Mouse (Mus musculus) erythroblast, adult 5-6 weeks (primary cell): ENCODE data around the gene Fbxo27. TPM values are rescaled to one million over a fixed set of nuclear protein-coding genes. Genes with fewer than 3 reads are reported as not detected.
"Not testable (repeated sequence)": the region's sequence is repeated elsewhere in the genome, so short reads cannot be mapped to it uniquely, and the experiment has no call there.

Experiments
- ATAC-seq: replicated peaks from 2 replicates; pipeline ENCODE4 v1.8.0; 2016; ENCODE audit warnings: moderate number of reproducible peaks, mild to moderate bottlenecking, moderate TSS enrichment, inconsistent platforms; ENCODE audit not compliant: poor library complexity, low FRiP score, severe bottlenecking
- total RNA-seq, 2 experiments: library from RNA; stranded (forward) in 1 of 2; stranded (reverse) in 1 of 2; fragments of 150-400 nt in 1 of 2; fragments of 200-764, 138-1000 nt in 1 of 2; gene quantifications; 2 replicates each; pipeline versions ENCODE4 v1.2.3 to v1.2.4; 2015 to 2017; ENCODE audit warnings: low replicate concordance in 2 of 2

The Fbxo27 gene
- total RNA-seq, 2 experiments from 2014 or later: not detected

GRCm38 (mm10) chr7:28700269-28700668 is 7.6 kb downstream of the Fbxo27 start:
- no peak for ATAC-seq

- ATAC-seq: not testable (repeated sequence)
Measured at GRCm38 (mm10) chr7:28701306-28701705, 8.7 kb downstream of the Fbxo27 start.

- no peak for ATAC-seq
Measured at GRCm38 (mm10) chr7:28702601-28703143, 10.0 kb downstream of the Fbxo27 start.

GRCm38 (mm10) chr7:28709454-28709853 is 16.8 kb downstream of the Fbxo27 start:
- ATAC-seq: no peak

GRCm38 (mm10) chr7:28710962-28711361 is 18.3 kb downstream of the Fbxo27 start:
- ATAC-seq: no peak

GRCm38 (mm10) chr7:28714667-28715066 is 22.0 kb downstream of the Fbxo27 start:
- no peak for ATAC-seq

GRCm38 (mm10) chr7:28715598-28715997 is 22.9 kb downstream of the Fbxo27 start:
- ATAC-seq: no peak

- ATAC-seq: no peak
Measured at GRCm38 (mm10) chr7:28716590-28717281, 24.1 kb downstream of the Fbxo27 start, which contains the start of gene Fbxo17. Gene Fbxo17, plus strand, starts transcription at chr7:28716804.

GRCm38 (mm10) chr7:28717726-28718125 is 25.1 kb downstream of the Fbxo27 start:
- no peak for ATAC-seq

- ATAC-seq: no peak
Measured at GRCm38 (mm10) chr7:28719159-28719558, 26.5 kb downstream of the Fbxo27 start.

- no peak for ATAC-seq
Measured at GRCm38 (mm10) chr7:28719650-28720049, 27.0 kb downstream of the Fbxo27 start.

GRCm38 (mm10) chr7:28720753-28721537 is 28.3 kb downstream of the Fbxo27 start:
- no peak for ATAC-seq

GRCm38 (mm10) chr7:28722079-28722478 is 29.4 kb downstream of the Fbxo27 start:
- no peak for ATAC-seq

GRCm38 (mm10) chr7:28724613-28725012 is 32.0 kb downstream of the Fbxo27 start:
- ATAC-seq: no peak

- ATAC-seq: peak; percentile 53; the same call in 1 of the 2 replicates
Measured at GRCm38 (mm10) chr7:28726600-28726999, 34.0 kb downstream of the Fbxo27 start.

- no peak for ATAC-seq
Measured at GRCm38 (mm10) chr7:28727649-28728340, 35.1 kb downstream of the Fbxo27 start.

- ATAC-seq: peak; percentile 70
Measured at GRCm38 (mm10) chr7:28732341-28733142, 39.9 kb downstream of the Fbxo27 start.

- ATAC-seq: no peak
Measured at GRCm38 (mm10) chr7:28733211-28733610, 40.6 kb downstream of the Fbxo27 start.

- no peak for ATAC-seq
Measured at GRCm38 (mm10) chr7:28735701-28736100, 43.1 kb downstream of the Fbxo27 start.
